Comparison of ENCODE assay signal across 23 mouse cellular contexts in genomic region chr4:57614686-57615085, GRCm38 (mm10). TPM values are rescaled to one million over a fixed set of nuclear protein-coding genes. Genes with fewer than 3 reads are reported as not detected.
"Had no signal": no experiment of that assay in that cellular context is flagged by ENCODE, and none has a peak within 500 bp of the region (broad histone marks: within the 10 kb centered on the region; RNA-seq: fewer than 3 reads in every experiment).

No protein-coding gene starts in this region.

- H3K27ac ChIP-seq: heart, embryonic 10.5 days; hindbrain, embryonic 13.5 days; hindbrain, embryonic 15.5 days; hindbrain, postnatal 0 days; kidney, embryonic 15.5 days; kidney, postnatal 0 days; limb, embryonic 13.5 days; limb, embryonic 15.5 days had no signal

- H3K9me3 ChIP-seq: heart, embryonic 10.5 days; hindbrain, embryonic 15.5 days; kidney, embryonic 15.5 days; limb, embryonic 13.5 days; limb, embryonic 15.5 days had no signal

- H3K36me3 ChIP-seq: hindbrain, embryonic 13.5 days; hindbrain, embryonic 15.5 days; kidney, embryonic 15.5 days; limb, embryonic 15.5 days had no signal

- ATAC-seq: hindbrain, postnatal 0 days; intestine, embryonic 16.5 days had no signal

- H3K27me3 ChIP-seq: heart, embryonic 12.5 days; hindbrain, embryonic 13.5 days; hindbrain, embryonic 15.5 days; limb, embryonic 13.5 days; limb, embryonic 15.5 days had no signal

- H3K9ac ChIP-seq: heart, embryonic 12.5 days; hindbrain, embryonic 13.5 days; hindbrain, embryonic 15.5 days; kidney, embryonic 15.5 days; limb, embryonic 13.5 days; limb, embryonic 15.5 days had no signal

- H3K4me3 ChIP-seq: heart, embryonic 10.5 days; heart, embryonic 12.5 days; hindbrain, embryonic 13.5 days; hindbrain, embryonic 15.5 days; kidney, embryonic 15.5 days; limb, embryonic 13.5 days; limb, embryonic 15.5 days had no signal

- DNase-seq: gastrocnemius, postnatal 14 days; gastrocnemius, postnatal 36 days; heart, adult 18-20 months; heart, postnatal 10 days; kidney, adult 11 months; kidney, adult 2 months; kidney, adult 9 months; kidney, postnatal 14 days; kidney, postnatal 36 days; layer of hippocampus, adult 9-11 months; layer of hippocampus, postnatal 36 days; left cerebral cortex, postnatal 4 days had no signal

- H3K4me2 ChIP-seq: heart, embryonic 12.5 days; hindbrain, embryonic 13.5 days; hindbrain, embryonic 15.5 days; kidney, embryonic 15.5 days; limb, embryonic 13.5 days; limb, embryonic 15.5 days had no signal

RNA-seq across cellular contexts. Expression of gene Pakap, which starts 46.7 kb away (rescaled TPM):
- total RNA-seq: hematopoietic stem cell, adult 5-6 weeks had no signal
